Mouse (Mus musculus) kidney, embryonic 16.5 days (tissue): ENCODE results near the gene Pdzrn3. TPM values are rescaled to one million over a fixed set of nuclear protein-coding genes. Genes with fewer than 3 reads are reported as not detected.

ENCODE experiments used
- ATAC-seq: fragments of 200-750 bp; cut with Nextera tagmentation; 2 replicates; pipeline ENCODE4 v1.8.0; 2017; ENCODE audit warnings: moderate TSS enrichment; ENCODE audit not compliant: low FRiP score, low TSS enrichment
- H3K27ac ChIP-seq: fragments of 300-500 bp; sonication (generic); 2 replicates; pipeline ENCODE4 v1.5.1; 2014; ENCODE audit warnings: low read length
- H3K27me3 ChIP-seq: fragments of 300-500 bp; sonication (generic); 2 replicates; pipeline ENCODE4 v1.6.1; 2014; ENCODE audit warnings: low read length, control low read depth, mixed read lengths; ENCODE audit not compliant: insufficient read depth
- H3K36me3 ChIP-seq: fragments of 300-500 bp; sonication (generic); 2 replicates; pipeline ENCODE4 v1.6.1; 2014; ENCODE audit warnings: low read length, control low read depth, mixed read lengths; ENCODE audit not compliant: insufficient read depth
- H3K4me1 ChIP-seq: fragments of 300-500 bp; sonication (generic); 2 replicates; pipeline ENCODE4 v1.6.1; 2014; ENCODE audit warnings: low read length, control low read depth, mixed read lengths; ENCODE audit not compliant: insufficient read depth
- H3K4me2 ChIP-seq: fragments of 300-500 bp; sonication (generic); replicated peaks from 2 replicates; pipeline ENCODE4 v1.6.1; 2014; ENCODE audit warnings: low read depth, low read length
- H3K4me3 ChIP-seq: fragments of 300-500 bp; sonication (generic); 2 replicates; pipeline ENCODE4 v1.5.1; 2014; ENCODE audit warnings: mild to moderate bottlenecking, low read length
- H3K9ac ChIP-seq: fragments of 300-500 bp; sonication (generic); replicated peaks from 2 replicates; pipeline ENCODE4 v1.6.1; 2014; ENCODE audit warnings: low read length
- H3K9me3 ChIP-seq: fragments of 300-500 bp; sonication (generic); 2 replicates; pipeline ENCODE4 v1.6.1; 2016; ENCODE audit warnings: low read length, control low read depth
- WGBS: fragments of 180-500 bp; shearing (Covaris S2); extraction: QIAGEN DNeasy Blood & Tissue Kit; methylation state at CpG from one replicate; pipeline ENCODE4 v1.1.7; 2014; 5-methylcytosine and 5-hydroxymethylcytosine counted together
- polyA plus RNA-seq: library from polyadenylated mRNA; unstranded; fragments of >200 nt; fragmentation: Nextera tagmentation; extraction: Ambion mirVana; gene quantifications from 2 replicates; pipeline ENCODE4 v1.2.1, GENCODE M21; 2015

Pdzrn3 gene
- polyA plus RNA-seq, 1 experiment from 2014 or later, result 8.7 TPM

GRCm38 (mm10) chr6:101284368-101284955 is 93.2 kb downstream of the Pdzrn3 start:
- H3K4me1 ChIP-seq, result peaks cover 35% of the 10 kb centered on the region
- WGBS, result 45% methylated on average over 6 of the region's 6 CpGs

GRCm38 (mm10) chr6:101283891-101284290 is 93.8 kb downstream of the Pdzrn3 start:
- Histone ChIP-seq H3K9me3 (no peaks in the 10 kb centered on the region), H3K9ac (no peak overlapping the region), H3K4me3 (no peak overlapping the region), H3K36me3 (no peaks in the 10 kb centered on the region), H3K27ac (0 out of 2 replicates have a peak overlapping the region, but pooled peaks have one; percentile 15), H3K4me2 (no peak overlapping the region), H3K27me3 (no peaks in the 10 kb centered on the region), H3K4me1 (peaks cover 40% of the 10 kb centered on the region)
- ATAC-seq, result no peak
- WGBS, result 38% methylated on average over 3 of the region's 3 CpGs

More at GRCm38 (mm10) chr6:101284368-101284955, 93.2 kb downstream of the Pdzrn3 start:
- H3K27ac ChIP-seq, result 0 out of 2 replicates have a peak overlapping the region, but pooled peaks have one; percentile 15
- no peak overlapping the region for H3K4me2 ChIP-seq
- H3K9ac ChIP-seq, result no peak overlapping the region
- no peak overlapping the region for H3K4me3 ChIP-seq
- no peaks in the 10 kb centered on the region for H3K36me3 ChIP-seq
- H3K27me3 ChIP-seq, result no peaks in the 10 kb centered on the region
- no peaks in the 10 kb centered on the region for H3K9me3 ChIP-seq
- ATAC-seq, result 0 out of 2 replicates have a peak, but pooled peaks have one; percentile 32

- H3K4me1 ChIP-seq, result peaks cover 51% of the 10 kb centered on the region
These were observed 96.1 kb downstream of the Pdzrn3 start for GRCm38 (mm10) chr6:101281644-101282043.

GRCm38 (mm10) chr6:101280811-101281218 is 96.9 kb downstream of the Pdzrn3 start:
- no peaks in the 10 kb centered on the region for H3K27me3 ChIP-seq
- H3K9ac ChIP-seq, result no peak overlapping the region
- no peaks in the 10 kb centered on the region for H3K36me3 ChIP-seq
- no peak overlapping the region for H3K4me2 ChIP-seq
- H3K4me1 ChIP-seq, result peaks cover 51% of the 10 kb centered on the region
- H3K27ac ChIP-seq, result 0 out of 2 replicates have a peak overlapping the region, but pooled peaks have one; percentile 7
- H3K4me3 ChIP-seq, result no peak overlapping the region
- 32% methylated on average over 9 of the region's 9 CpGs for WGBS
- no peaks in the 10 kb centered on the region for H3K9me3 ChIP-seq
- ATAC-seq, result no peak

More at GRCm38 (mm10) chr6:101281644-101282043, 96.1 kb downstream of the Pdzrn3 start:
- H3K9ac ChIP-seq, result no peak overlapping the region
- no peaks in the 10 kb centered on the region for H3K9me3 ChIP-seq
- no peak overlapping the region for H3K27ac ChIP-seq
- H3K27me3 ChIP-seq, result no peaks in the 10 kb centered on the region
- no peak overlapping the region for H3K4me3 ChIP-seq
- no peak for ATAC-seq
- WGBS, result 33% methylated on average over 3 of the region's 3 CpGs
- no peak overlapping the region for H3K4me2 ChIP-seq
- H3K36me3 ChIP-seq, result no peaks in the 10 kb centered on the region

GRCm38 (mm10) chr6:101278286-101278932 is 99.3 kb downstream of the Pdzrn3 start:
- Histone ChIP-seq H3K27ac (no peak overlapping the region), H3K9me3 (no peaks in the 10 kb centered on the region), H3K36me3 (no peaks in the 10 kb centered on the region), H3K4me1 (peaks cover 38% of the 10 kb centered on the region), H3K9ac (no peak overlapping the region), H3K4me3 (no peak overlapping the region), H3K27me3 (no peaks in the 10 kb centered on the region), H3K4me2 (no peak overlapping the region)
- no peak for ATAC-seq
- WGBS, result 63% methylated on average over 13 of the region's 13 CpGs

GRCm38 (mm10) chr6:101276261-101276660 is 101.4 kb downstream of the Pdzrn3 start:
- no peak overlapping the region for H3K4me3 ChIP-seq
- no peak overlapping the region for H3K27ac ChIP-seq
- no peaks in the 10 kb centered on the region for H3K36me3 ChIP-seq
- ATAC-seq, result no peak
- no peaks in the 10 kb centered on the region for H3K9me3 ChIP-seq
- no peak overlapping the region for H3K9ac ChIP-seq
- H3K4me2 ChIP-seq, result no peak overlapping the region
- WGBS, result 78% methylated on average over 8 of the region's 8 CpGs
- H3K4me1 ChIP-seq, result peaks cover 42% of the 10 kb centered on the region
- no peaks in the 10 kb centered on the region for H3K27me3 ChIP-seq

GRCm38 (mm10) chr6:101275806-101276205 is 101.9 kb downstream of the Pdzrn3 start:
- WGBS, result 83% methylated on average over 3 of the region's 3 CpGs
- Histone ChIP-seq H3K4me1 (peaks cover 42% of the 10 kb centered on the region), H3K4me2 (no peak overlapping the region), H3K27ac (no peak overlapping the region), H3K4me3 (no peak overlapping the region), H3K9me3 (no peaks in the 10 kb centered on the region), H3K27me3 (no peaks in the 10 kb centered on the region), H3K36me3 (no peaks in the 10 kb centered on the region), H3K9ac (no peak overlapping the region)
- ATAC-seq, result no peak

- Histone ChIP-seq H3K4me2 (no peak overlapping the region), H3K4me1 (peaks cover 47% of the 10 kb centered on the region), H3K9me3 (no peaks in the 10 kb centered on the region), H3K27ac (no peak overlapping the region), H3K27me3 (no peaks in the 10 kb centered on the region), H3K4me3 (no peak overlapping the region), H3K9ac (no peak overlapping the region), H3K36me3 (no peaks in the 10 kb centered on the region)
- ATAC-seq, result no peak
- WGBS, result 69% methylated on average over 2 of the region's 2 CpGs
These were observed 102.9 kb downstream of the Pdzrn3 start for GRCm38 (mm10) chr6:101274846-101275245.

GRCm38 (mm10) chr6:101272256-101272655 is 105.4 kb downstream of the Pdzrn3 start:
- Histone ChIP-seq H3K4me3 (no peak overlapping the region), H3K36me3 (no peaks in the 10 kb centered on the region), H3K4me2 (peak overlapping the region; percentile 19), H3K9ac (no peak overlapping the region), H3K4me1 (peaks cover 43% of the 10 kb centered on the region), H3K27me3 (no peaks in the 10 kb centered on the region), H3K9me3 (no peaks in the 10 kb centered on the region), H3K27ac (no peak overlapping the region)
- WGBS, result 28% methylated on average over 4 of the region's 4 CpGs
- peak; percentile 3; the same call in 1 of the 2 replicates for ATAC-seq
